Mouse (Mus musculus): ENCODE results near the gene Baz2a.
A peak's percentile ranks its signal among the peaks of the same experiment; 100 is the strongest.
"Not testable (repeated sequence)": the region's sequence is repeated elsewhere in the genome, so short reads cannot be mapped to it uniquely, and the experiment has no call there.

Baz2a gene

GRCm38 (mm10) chr10:128091564-128092505, at the start of gene Baz2a:
Baz2a (plus strand) TSS chr10:128091577.
- DNase-seq, result peak; percentile 80

- no peak for DNase-seq
These were observed 49.7 kb upstream of the Baz2a start for GRCm38 (mm10) chr10:128041636-128042035.

GRCm38 (mm10) chr10:128042466-128042865, 48.9 kb upstream of the Baz2a start:
- DNase-seq, result no peak

- no peak for DNase-seq
These were observed 48.1 kb upstream of the Baz2a start for GRCm38 (mm10) chr10:128043041-128043835.

- DNase-seq, result no peak
These were observed 43.2 kb upstream of the Baz2a start for GRCm38 (mm10) chr10:128048157-128048556.

- no peak for DNase-seq
These were observed 41.6 kb upstream of the Baz2a start for GRCm38 (mm10) chr10:128049741-128050140.

- no peak for DNase-seq
These were observed 41.0 kb upstream of the Baz2a start for GRCm38 (mm10) chr10:128050355-128050754.

GRCm38 (mm10) chr10:128051589-128051988, 39.8 kb upstream of the Baz2a start:
- DNase-seq, result no peak

GRCm38 (mm10) chr10:128052136-128052535, 39.2 kb upstream of the Baz2a start:
- DNase-seq, result not testable (repeated sequence)

- DNase-seq, result no peak
These were observed 38.4 kb upstream of the Baz2a start for GRCm38 (mm10) chr10:128053001-128053400.

- DNase-seq, result no peak
These were observed 33.2 kb upstream of the Baz2a start for GRCm38 (mm10) chr10:128058184-128058583.

GRCm38 (mm10) chr10:128058601-128059151, 32.7 kb upstream of the Baz2a start, which contains the start of gene Ptges3:
Ptges3 (plus strand) TSS chr10:128058954.
- peak; percentile 98 for DNase-seq

GRCm38 (mm10) chr10:128059207-128059981, 32.0 kb upstream of the Baz2a start:
- no peak for DNase-seq

GRCm38 (mm10) chr10:128061109-128061508, 30.3 kb upstream of the Baz2a start:
- DNase-seq, result no peak

GRCm38 (mm10) chr10:128062221-128062989, 29.0 kb upstream of the Baz2a start:
- DNase-seq, result no peak

- DNase-seq, result no peak
These were observed 25.3 kb upstream of the Baz2a start for GRCm38 (mm10) chr10:128066072-128066471.

- no peak for DNase-seq
These were observed 22.2 kb upstream of the Baz2a start for GRCm38 (mm10) chr10:128069201-128069600.

- DNase-seq, result not testable (repeated sequence)
These were observed 20.9 kb upstream of the Baz2a start for GRCm38 (mm10) chr10:128070432-128070831.

GRCm38 (mm10) chr10:128078269-128078668, 13.1 kb upstream of the Baz2a start:
- DNase-seq, result not testable (repeated sequence)

GRCm38 (mm10) chr10:128080496-128080895, 10.9 kb upstream of the Baz2a start:
- DNase-seq, result no peak

- peak; percentile 55 for DNase-seq
These were observed 9.4 kb upstream of the Baz2a start for GRCm38 (mm10) chr10:128081807-128082476.

All from cerebellum, adult 9-11 months (tissue).